Mouse (Mus musculus) gastrocnemius, postnatal 14 days (tissue): ENCODE results near the gene Pigb. TPM values are rescaled to one million over a fixed set of nuclear protein-coding genes. Genes with fewer than 3 reads are reported as not detected.
A peak's percentile ranks its signal among the peaks of the same experiment; 100 is the strongest.

ENCODE experiments used
- DNase-seq: peaks from one replicate; pipeline ENCODE4 v3.0.0; 2021; ENCODE audit warnings: mixed read lengths
- intact Hi-C: fragments of 180-260 bp; cut with DNase I; formaldehyde crosslinking; loops from one replicate; pipeline ENCODE4 v1.15.1; 2025; ENCODE audit warnings: low total_unique reads
- total RNA-seq, 2 experiments: library from RNA; stranded (reverse); gene quantifications; 2 replicates each; pipeline ENCODE4 v1.2.3; 2021

Gene Pigb
- total RNA-seq, 2 experiments from 2014 or later = 3.3 to 4.6 TPM

- intact Hi-C loops = no loop called here
- no peak for DNase-seq
These were observed 9.7 kb upstream of the Pigb start for GRCm38 (mm10) chr9:73049833-73050232.

GRCm38 (mm10) chr9:73048927-73049326, 8.7 kb upstream of the Pigb start:
- no peak for DNase-seq
- intact Hi-C loops = no loop called here

DNA sequence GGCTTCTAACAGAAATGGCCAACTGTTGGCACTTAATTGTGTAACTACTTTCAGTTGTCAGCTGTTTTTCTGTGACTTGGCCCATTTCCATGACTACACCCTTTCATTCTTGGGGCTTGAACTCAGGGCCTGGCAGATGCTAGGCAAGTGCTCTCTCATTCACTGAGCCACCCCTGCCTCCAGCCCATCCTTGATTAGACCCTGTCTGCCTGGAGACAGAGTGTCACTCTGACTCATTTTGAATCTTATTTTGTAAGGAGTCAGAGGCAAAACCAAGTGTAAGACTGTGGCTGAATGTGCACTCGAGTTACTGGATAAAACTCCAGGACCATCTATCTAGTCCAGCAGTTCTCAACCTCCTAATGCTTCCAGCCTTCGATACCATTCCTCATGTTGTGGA, 7.7 kb upstream of the Pigb start:
- intact Hi-C loops = loop anchor here (2.0 kb wide), 1 partner anchor 41 kb away; no protein-coding TSS in a partner anchor
- DNase-seq = no peak

DNA sequence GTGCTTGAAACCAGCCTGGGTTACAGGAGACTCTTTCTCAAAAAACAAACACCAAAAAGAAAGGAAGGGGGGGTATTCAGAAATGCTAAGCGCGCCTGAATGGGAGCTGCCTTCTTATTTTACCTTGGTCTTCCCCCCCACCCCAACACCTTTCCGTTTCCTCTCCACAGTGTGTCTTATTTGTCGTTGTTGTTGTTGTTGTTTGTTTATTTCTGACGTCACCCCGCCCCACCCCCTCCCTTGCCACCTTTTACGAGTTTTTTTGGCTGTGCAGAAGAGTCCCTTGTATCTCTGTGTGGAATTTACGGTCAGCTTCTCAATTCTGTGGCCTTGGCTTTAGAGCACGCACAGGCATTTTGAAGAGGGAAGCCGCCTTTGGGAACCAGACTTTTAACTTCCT, 5.5 kb upstream of the Pigb start:
- no peak for DNase-seq
- intact Hi-C loops = loop anchor here (2.0 kb wide), 1 partner anchor 43 kb away; no protein-coding TSS in a partner anchor

GRCm38 (mm10) chr9:73045204-73045603, 5.0 kb upstream of the Pigb start:
- DNase-seq = no peak
- intact Hi-C loops = no loop called here

- DNase-seq = peak; percentile 79
- intact Hi-C loops = no loop called here
These were observed 4.2 kb upstream of the Pigb start, which contains the start of gene Rab27a for GRCm38 (mm10) chr9:73044146-73045079. TSS of gene Rab27a (plus strand) at chr9:73044854.

DNA sequence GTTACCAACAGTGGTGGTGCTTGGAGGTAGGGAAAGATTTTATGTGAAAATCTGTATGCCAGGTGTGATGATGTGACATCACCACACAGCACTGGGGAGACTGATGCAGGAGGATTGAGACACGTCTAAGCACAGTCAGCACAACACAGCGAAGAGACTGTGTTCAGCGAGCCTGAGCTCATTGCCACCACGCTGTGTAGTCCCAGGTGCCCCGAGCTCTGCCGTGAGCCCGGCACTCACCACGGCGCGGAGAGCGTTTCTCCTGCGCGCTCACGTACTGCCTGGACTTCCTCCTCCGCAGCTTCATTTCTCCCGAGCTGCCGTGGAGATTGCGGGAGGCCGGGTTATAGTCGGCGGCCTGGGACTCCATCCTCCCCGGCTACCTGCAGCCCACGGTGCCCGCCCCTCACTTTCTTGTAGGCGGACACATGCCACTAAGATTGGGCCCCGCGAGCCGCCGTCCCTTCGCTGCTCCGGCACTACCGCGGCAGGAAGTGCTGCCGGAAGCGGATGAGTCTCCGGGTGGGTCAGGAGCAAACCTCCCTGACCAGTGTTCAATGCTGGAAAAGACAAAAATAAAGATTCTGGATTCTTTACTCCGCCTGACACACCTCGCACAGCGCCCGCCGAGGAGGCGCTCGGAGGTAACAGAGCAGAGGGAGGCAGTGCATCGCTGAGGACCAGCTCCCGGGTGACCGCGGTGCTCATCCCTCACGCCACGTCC, 794 bp downstream of the Pigb start:
- intact Hi-C loops = no loop called here

GRCm38 (mm10) chr9:73033406-73033805, 6.8 kb downstream of the Pigb start:
- intact Hi-C loops = no loop called here
- DNase-seq = no peak

More for the DNA sequence above, 794 bp downstream of the Pigb start:
- DNase-seq = peak; percentile 93

DNA sequence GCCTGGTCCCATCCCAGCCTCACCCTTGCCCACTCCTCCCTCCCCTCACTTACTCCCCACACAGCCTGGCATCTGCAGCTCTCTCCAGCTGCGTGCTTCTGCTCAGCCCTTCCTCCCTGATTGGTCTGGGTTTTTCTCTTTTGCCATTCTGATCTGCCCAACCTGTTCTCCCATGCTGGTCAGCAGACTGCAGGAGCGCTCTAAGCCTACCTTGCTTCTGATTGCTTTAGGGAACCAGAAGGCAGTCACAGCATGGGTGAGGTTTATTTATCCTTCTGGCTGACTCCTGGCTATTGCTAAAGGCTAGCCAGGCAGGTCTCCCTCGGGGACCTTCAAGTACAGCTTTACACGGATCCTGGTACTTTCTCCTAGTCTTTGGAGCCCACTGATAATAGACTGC, 8.8 kb downstream of the Pigb start:
- intact Hi-C loops = no loop called here

GRCm38 (mm10) chr9:73030443-73030842, 9.7 kb downstream of the Pigb start:
- DNase-seq = no peak
- intact Hi-C loops = no loop called here

More for the DNA sequence above, 8.8 kb downstream of the Pigb start:
- DNase-seq = no peak

GRCm38 (mm10) chr9:73025818-73026636, 14.2 kb downstream of the Pigb start:
- peak; percentile 30 for DNase-seq
- intact Hi-C loops = no loop called here

GRCm38 (mm10) chr9:73020566-73021097, 19.5 kb downstream of the Pigb start:
- intact Hi-C loops = no loop called here
- no peak for DNase-seq

DNA sequence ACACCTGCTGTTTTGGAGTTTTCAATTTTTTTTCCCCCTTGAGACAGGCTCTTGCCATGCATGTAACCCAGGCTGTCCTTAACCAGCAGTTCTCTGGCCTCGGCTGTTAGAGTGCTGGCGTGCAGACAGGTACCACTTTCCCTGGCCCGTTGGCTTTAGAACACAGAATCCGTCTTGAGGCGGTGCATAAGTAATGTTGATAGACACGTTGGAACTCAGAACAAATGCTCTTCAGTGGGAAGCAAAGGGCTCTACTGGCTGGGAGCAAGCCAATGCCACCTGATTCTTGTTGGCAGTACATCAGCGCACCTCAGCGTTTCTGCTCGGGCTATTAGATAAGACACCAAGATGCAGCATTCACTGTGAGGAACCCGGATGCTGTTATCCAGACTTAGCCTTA, 20.3 kb downstream of the Pigb start:
- DNase-seq = no peak
- intact Hi-C loops = no loop called here

- intact Hi-C loops = no loop called here
- DNase-seq = no peak
These were observed 25.5 kb downstream of the Pigb start for GRCm38 (mm10) chr9:73014724-73015123.

DNA sequence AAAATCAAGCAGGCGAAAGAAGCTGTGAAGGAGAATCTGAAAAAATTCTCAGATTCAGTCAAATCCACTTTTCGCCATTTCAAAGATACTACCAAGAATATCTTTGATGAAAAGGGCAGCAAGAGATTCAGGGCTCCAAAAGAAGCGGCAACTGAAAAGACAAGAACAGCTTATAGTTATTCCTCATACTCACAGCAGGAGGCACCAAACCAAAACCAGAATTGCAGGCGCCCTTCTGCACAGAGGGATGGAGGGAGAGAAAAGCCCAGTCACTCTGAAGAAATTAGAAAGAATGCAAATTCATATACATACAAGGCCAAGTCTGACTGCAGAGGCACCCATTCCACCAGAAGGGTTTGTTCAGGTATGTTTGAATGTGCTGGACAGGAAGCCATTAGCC, 27.5 kb downstream of the Pigb start:
- intact Hi-C loops = no loop called here
- no peak for DNase-seq

DNA sequence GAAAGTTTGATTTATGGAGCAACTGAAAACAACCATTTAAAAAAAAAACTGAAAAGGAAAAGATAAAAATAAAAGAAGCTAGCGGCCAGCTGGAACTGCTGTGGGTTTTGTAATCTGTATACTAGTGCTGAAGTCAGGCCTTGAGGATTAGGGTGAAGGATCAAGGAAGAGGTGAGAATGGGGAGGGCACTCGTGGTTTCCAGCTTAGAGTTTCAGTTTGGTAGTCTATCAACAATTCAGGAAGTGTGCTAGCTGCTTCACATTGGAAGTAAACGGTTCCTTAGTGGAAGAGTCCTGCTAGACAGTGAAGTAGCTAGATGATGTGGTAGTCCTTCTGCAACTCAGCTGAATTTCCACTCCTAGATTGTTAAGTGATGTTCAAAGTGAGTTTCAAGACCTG, 31.8 kb downstream of the Pigb start:
- intact Hi-C loops = no loop called here
- no peak for DNase-seq

DNA sequence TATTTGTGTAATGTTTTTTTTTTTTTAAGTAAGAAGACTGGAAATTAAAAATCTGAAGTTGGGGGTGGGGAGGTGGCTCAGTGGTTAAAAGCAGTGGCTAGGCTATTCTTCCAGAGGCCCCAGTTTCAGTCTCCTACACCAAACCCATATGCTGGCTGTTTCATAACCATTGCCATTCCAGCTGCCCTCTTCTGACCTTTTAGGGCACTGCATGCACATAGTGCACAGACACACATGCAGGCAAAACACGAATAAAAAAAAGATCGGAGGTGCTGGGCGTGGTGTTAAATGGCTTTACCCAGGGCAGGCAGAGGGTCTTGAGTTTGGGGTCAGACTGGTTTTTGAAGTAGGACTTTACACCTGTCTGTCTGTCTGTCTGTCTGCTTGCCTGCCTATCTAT, 34.0 kb downstream of the Pigb start:
- intact Hi-C loops = no loop called here
- no peak for DNase-seq

GRCm38 (mm10) chr9:73005106-73005505, 35.1 kb downstream of the Pigb start:
- intact Hi-C loops = no loop called here

GRCm38 (mm10) chr9:73004076-73004475, 36.1 kb downstream of the Pigb start:
- intact Hi-C loops = no loop called here
- DNase-seq = no peak

More at GRCm38 (mm10) chr9:73005106-73005505, 35.1 kb downstream of the Pigb start:
- no peak for DNase-seq
